Mouse (Mus musculus) activated CD4-positive, CD25-positive, alpha-beta regulatory T cell, adult 4 months (primary cell): ENCODE measurements around the gene Mpz. TPM values are rescaled to one million over a fixed set of nuclear protein-coding genes. Genes with fewer than 3 reads are reported as not detected.
"Not testable (repeated sequence)": the region's sequence is repeated elsewhere in the genome, so short reads cannot be mapped to it uniquely, and the experiment has no call there.

Experiments
- ATAC-seq: one replicate; pipeline ENCODE4 v1.8.0; 2017
- polyA plus RNA-seq, 2 experiments: library from polyadenylated mRNA; unstranded; fragments of 100-300 nt; shearing (Covaris generic); gene quantifications; one replicate each; pipeline ENCODE4 v1.2.1; 2017

Gene Mpz
- polyA plus RNA-seq, 2 experiments from 2014 or later: not detected

GRCm38 (mm10) chr1:171130971-171131370 lies 19.5 kb upstream of the Mpz start:
- no peak for ATAC-seq

DNA sequence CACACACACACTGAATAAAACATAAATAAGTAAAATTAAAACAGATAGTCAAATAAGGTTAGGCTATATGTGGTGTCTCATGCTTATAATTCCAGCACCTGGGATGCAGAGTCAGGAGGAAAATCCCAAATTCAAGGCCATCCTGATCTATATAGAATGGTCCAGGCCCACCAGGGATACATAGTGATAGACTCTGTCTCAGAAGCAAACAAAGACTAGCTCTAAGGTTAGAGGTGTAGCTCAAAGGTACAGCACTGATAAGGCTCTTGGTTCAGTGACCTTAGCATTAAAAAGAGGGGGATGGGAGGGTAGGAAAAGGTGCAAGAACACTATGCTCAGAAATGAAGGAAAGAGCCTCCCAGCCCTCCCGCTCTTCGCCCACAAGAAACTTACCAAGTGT lies 14.9 kb upstream of the Mpz start:
- no peak for ATAC-seq

DNA sequence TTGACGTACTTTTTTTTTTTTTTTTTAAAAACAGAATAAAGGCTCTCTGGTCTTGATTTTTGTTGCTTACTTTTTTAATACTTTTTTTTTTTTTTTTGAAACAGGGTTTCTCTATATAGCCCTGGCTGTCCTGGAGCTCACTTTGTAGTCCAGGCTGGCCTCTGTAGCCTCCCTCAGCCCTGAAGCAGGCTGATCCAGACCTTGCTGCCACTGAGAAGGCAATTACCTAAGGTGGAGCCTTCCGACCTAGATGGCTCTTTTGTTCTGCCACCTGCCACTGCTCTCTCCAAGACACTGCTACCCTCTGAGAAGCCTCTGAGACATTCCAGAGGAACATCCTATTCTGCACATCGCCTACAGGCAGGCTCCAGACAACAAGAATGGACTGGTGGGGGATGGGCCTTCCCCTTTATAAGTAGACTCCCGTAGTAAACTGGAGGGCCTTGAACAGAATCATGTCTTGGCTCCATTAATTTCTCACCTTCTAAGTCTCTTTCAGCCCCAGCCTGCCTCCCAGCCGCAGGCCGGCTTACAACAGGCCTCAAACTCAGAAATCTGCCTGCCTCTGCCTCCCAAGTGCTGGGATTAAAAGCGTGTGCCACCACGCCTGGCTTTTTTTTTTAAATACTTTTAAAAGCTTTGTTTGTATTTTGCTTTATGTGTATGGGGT lies 12.9 kb upstream of the Mpz start:
- not testable (repeated sequence) for ATAC-seq

DNA sequence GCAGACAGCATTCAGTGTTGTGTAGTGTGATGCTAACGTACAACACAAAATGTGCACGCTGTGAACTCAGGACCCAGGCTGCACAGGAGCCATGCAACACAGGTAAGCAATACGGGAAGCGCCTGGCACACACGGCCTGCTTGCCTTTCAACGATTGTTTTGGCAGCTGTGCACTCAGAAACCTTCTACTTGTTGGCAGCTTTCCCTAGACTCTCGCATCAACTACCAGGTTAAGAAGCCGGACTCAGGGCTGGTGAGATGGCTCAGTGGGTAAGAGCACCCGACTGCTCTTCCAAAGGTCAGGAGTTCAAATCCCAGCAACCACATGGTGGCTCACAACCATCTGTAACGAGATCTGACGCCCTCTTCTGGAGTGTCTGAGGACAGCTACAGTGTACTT lies 7.5 kb upstream of the Mpz start:
- not testable (repeated sequence) for ATAC-seq

DNA sequence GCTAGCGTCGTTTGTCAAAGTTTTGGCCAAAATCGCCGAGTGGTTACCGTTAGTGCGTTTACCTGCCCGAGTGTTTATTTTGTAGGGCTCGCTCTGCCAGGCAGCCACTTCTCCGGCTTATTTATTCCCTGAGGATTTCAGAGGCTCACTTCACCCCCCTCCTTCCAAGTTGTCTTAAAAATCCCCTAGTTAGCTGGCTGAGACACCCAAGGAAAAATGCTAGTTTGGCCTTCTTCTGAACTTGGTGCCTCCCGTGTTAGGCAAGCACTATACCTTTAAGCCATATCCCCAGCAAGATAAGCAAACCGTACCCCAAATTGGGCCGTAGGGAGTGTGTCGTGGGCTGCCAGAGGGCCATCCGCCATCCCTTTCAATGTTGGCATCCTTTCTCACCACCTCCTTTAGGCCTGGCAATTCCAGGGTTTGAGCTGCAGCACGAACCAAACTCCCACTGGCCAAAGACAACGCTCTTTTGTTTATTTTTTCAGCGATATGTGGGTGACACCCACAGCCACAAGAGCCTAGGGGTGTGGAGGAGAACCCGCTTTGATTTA lies 404 bp downstream of the Mpz start:
- ATAC-seq: peak; percentile 15

DNA sequence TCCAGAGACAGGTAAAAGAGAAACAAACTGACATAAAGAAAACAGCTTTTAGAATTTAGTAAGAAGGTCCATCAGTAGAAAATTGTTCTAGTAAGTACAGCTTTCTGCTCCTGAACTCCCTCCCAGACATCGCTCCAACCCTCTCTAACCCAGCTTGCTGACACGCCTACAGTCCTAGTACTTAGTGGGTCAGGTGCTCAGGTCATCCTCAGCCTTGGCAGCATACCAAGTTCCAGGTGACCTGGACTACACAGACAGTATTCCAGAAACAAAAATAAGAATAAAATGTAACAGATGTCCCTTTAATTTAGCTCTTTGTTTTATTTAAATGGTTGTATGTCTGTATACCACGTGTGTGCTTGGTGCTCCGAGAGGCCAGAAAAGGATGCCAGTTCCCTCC lies 1.5 kb downstream of the Mpz start:
- no peak for ATAC-seq

DNA sequence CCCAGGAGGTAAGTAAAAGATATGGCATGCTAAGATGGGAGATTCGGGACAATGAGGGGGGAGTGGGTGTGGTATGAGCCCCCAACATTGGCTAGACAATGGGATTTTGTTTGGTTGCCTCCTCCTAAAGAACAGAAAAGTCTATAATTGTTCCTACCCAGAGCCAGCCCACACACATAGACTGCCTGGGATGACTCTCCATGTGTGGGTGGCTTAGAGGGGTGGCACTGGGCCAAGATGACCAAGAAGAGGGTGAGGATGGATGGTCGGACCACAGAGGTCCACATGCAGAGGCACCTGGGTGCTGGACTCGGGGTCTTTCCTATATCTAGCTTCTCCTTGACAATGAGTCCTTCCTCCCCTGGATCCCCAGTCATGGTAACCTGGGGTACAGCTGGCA lies 6.1 kb downstream of the Mpz start:
- ATAC-seq: no peak

GRCm38 (mm10) chr1:171157965-171158364 lies 7.5 kb downstream of the Mpz start:
- ATAC-seq: no peak

GRCm38 (mm10) chr1:171159485-171159975 lies 9.0 kb downstream of the Mpz start:
- ATAC-seq: no peak

DNA sequence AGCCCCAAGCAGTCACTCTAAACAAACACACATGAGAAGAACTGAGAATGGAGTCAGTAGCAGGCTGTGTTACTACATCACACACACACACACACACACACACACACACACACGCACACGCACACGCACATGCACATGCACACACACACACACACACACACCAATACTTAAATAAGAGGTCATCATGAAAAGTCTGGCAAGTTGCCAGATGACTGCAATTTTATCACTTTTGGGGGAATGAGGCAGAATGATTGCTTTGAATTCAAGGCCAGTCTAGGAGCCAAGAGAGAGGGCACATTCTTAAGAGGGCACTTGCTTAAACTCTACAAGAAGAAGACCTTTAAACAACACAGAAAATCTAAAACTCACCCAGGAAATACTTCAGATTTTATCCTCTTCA lies 12.0 kb downstream of the Mpz start:
- no peak for ATAC-seq

GRCm38 (mm10) chr1:171164258-171164657 lies 13.7 kb downstream of the Mpz start:
- no peak for ATAC-seq

DNA sequence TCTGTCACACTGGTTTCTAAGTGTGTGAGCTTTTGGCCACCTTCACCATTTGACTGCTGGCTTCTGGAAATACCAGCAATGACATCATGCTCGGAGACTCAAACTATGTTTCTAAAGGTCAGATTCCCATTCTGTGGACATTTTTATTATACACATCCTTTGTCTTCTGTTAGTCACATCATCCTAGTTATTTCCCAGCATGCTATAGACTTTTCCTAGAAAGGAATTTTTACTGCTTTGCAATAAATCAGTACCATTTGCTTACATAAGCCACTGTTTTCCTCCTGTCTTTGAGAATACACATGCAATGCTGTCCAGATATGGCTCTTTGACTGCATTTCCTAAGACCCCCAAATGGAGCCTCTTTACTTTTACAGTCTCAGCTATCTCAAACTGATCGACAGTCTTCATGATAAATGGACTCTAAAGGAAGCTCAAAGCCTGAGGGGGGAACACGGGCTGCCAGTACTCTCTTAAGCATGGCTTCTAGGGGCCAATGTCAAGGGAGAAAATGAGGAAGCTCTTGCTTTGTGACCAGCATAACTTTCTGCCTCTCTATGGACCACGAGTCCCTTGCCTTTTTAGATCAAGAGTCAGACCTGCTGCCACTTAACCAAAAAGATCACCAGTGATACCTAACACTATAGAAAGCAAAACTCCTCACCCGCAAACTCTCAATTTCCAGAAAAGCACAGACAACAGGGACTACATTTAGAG lies 15.3 kb downstream of the Mpz start:
- no peak for ATAC-seq

DNA sequence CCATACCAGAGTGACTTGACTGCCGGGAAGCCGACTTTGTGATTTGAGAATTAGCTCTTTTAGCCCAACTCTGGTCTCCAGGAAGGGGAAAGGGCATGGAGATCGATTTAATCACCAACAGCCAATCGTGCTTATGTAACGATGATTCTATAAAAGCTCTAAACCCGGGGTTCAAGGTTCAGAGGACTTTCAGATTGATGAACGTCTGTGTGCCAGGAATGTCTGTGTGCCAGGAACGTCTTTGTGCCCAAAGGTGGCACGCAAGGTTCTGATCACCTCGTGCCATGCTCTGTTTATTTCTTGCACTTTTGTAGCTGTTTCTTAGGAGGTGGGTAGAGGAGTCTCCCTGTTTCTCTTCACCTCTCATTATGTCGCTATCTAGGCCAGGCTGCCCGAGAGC lies 18.4 kb downstream of the Mpz start:
- ATAC-seq: no peak

- no peak for ATAC-seq
These were observed 19.4 kb downstream of the Mpz start for GRCm38 (mm10) chr1:171169913-171170312.

- no peak for ATAC-seq
These were observed 20.6 kb downstream of the Mpz start for GRCm38 (mm10) chr1:171171138-171171537.

- no peak for ATAC-seq
These were observed 22.3 kb downstream of the Mpz start for GRCm38 (mm10) chr1:171172779-171173178.

DNA sequence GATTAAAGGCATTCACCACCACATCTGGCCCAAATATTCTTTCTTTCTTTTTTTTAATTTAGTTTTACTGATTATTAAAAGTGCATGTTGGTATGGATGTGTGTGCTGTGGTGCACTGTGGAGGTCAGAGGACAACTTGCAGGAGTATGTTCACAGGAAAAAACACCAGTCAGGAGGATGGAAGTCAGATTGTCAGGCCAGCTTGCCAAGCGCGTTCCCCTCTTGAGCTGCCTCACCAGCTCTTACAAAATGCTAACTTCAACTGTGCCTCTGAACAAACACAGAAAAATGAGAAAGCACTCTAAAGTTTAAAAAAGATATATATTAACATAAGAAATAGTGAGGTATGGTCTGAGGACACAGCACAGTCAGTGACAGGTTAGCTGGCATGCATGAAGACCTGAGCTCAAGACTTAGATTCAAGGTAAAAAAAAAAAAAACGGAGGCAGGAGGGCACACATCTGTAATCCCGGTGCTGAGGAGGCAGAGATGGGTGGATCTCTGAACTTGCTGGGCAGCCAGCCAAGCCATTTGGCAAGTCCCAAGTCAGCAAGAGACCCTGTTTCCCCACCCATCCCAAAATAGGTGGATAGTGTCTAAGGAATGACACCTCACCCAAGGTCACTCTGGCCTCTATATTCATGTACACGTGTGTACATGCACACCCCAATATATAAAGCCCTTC lies 29.1 kb downstream of the Mpz start:
- no peak for ATAC-seq

DNA sequence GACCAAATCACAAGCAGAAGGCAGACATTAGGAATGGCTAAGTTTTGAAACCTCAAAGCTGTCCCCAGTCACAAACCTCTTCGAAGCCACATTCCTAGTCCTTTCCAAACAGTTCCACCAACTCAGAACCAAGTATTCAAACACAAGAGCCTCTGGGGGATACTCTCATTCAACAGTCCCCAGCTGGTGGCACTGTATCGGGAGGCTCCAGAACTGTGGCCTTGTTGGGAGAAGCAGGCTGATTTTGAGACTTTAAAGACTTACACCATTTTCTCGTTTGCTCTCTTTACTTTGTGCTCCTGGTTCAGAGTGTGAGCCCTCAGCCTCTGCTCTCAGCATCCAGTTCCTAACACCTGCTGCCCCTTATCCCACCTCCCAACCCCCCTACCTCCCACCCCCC lies 32.5 kb downstream of the Mpz start:
- ATAC-seq: no peak

- ATAC-seq: no peak
These were observed 33.1 kb downstream of the Mpz start for GRCm38 (mm10) chr1:171183620-171184019.

DNA sequence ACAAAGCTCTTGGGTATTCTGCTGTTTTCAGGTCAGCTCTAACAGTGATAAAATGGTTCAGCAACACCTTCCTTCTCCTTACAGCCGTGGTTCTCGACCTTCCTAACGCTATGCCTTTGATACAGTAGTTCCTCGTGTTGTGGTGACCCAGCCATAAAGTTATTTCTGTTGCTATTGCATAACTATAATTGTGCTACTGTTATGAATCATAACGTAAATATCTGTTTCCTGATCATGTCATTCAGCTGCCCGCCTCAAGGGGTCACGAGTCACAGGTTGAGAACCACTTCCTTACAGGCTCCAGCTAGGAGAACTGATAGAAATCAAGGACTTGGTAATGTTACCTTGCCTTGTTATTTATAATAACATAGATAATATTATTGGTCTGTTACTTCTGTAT lies 33.8 kb downstream of the Mpz start:
- ATAC-seq: peak; percentile 90

- no peak for ATAC-seq
These were observed 35.1 kb downstream of the Mpz start for GRCm38 (mm10) chr1:171185655-171186054.

DNA sequence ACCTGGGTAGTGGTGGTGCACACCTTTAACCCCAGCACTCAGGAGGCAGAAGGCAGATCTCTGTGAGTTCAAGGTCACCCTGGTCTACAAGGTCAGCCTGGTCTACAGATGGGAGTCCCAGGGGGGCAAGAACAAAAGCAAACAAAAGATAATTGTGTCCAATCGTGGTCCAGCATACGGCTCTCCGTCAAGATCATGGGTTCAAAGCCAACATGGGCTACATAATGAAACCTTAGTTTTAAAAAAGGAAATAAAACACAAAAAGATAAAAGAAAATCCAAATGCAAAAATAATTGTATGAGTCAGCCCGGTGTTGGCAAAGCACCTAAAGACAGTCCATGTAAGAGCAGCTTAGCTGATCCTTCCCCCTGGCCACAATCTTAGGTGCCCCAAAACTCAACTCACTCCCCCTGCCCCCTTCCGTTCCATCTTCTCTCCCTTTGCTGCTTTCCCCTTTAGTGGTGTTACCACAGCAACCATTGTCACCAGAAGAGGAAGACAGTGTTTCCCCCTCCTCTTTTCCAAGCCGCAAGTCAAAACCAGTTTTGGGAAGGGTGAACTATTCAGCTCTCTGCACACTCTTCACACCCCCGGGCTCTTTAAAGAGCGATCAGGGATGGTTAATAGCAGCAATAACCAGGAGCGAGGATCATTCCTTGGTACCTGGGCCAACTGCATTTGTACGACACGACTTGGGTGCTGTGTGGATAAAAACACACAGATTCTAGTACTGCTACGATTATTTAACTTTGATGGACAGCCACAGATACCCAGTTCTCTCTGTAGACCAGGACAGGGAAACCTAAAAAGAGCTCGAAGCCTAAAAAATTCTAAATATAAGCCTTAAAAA lies 37.6 kb downstream of the Mpz start:
- ATAC-seq: no peak
